Mouse (Mus musculus) G1E (cell line): ENCODE data around the gene Timm50.

Experiments used
- CTCF ChIP-seq: IDR thresholded peaks from 2 replicates; pipeline ENCODE4 v1.5.1; 2012; ENCODE audit warnings: low read depth, low read length, inconsistent platforms, mixed read lengths
- POLR2AphosphoS5 ChIP-seq: IDR thresholded peaks from 2 replicates; pipeline ENCODE4 v1.6.1; 2012; ENCODE audit warnings: low read depth, low read length, inconsistent platforms; ENCODE audit not compliant: insufficient replicate concordance

DNA sequence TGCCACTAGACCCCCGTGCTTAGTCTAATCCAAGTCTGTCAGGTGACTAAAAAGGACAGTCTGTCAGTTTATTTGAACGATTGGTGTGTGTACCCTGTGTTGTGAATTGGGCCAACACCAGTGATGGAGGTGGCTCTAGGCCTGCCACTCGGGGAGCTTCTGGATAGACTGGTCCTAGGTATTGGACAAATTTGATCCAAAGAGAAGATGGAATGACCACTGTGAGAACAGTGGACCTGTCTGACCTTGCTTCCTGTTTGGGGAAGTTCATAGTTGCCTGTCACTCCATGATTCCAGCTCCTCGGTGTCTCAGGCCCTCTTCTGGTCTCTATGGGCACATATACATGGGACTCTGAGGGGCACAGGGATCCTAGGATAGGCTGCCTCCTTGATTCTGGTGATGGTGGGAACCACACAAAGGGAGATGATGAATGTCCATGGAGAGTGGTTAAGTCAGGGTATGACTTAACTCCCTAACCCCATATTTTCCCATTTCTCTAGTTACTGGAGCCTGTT lies 39.9 kb upstream of the Timm50 start:
- TF ChIP-seq POLR2AphosphoS5, result no peak
- TF ChIP-seq CTCF, result no peak
